Mouse (Mus musculus) bone marrow, adult 2 months (tissue): ENCODE results near the gene Robo2.

Experiments used
- CTCF ChIP-seq: fragments of 200-500 bp; IDR thresholded peaks from 2 replicates; pipeline ENCODE4 v1.5.1; 2011; ENCODE audit warnings: low read length, control low read depth; ENCODE audit not compliant: control insufficient read depth, insufficient read depth
- POLR2A ChIP-seq: fragments of 200-500 bp; IDR thresholded peaks from 2 replicates; pipeline ENCODE4 v1.6.1; 2011; ENCODE audit warnings: low read depth, mild to moderate bottlenecking, control low read depth, low read length, borderline replicate concordance; ENCODE audit not compliant: control insufficient read depth

GRCm38 (mm10) chr16:74234393-74235059, 177.1 kb downstream of the Robo2 start:
- TF ChIP-seq CTCF (no peak), POLR2A (no peak)
